Mouse (Mus musculus) thymus, postnatal 25 days (tissue): ENCODE measurements around the gene Aspdh.

Source experiments
- DNase-seq: peaks from one replicate; pipeline ENCODE4 v3.0.0; 2022

Aspdh gene

GRCm38 (mm10) chr7:44472961-44473646 lies 7.9 kb downstream of the Aspdh start:
- no peak for DNase-seq

DNA sequence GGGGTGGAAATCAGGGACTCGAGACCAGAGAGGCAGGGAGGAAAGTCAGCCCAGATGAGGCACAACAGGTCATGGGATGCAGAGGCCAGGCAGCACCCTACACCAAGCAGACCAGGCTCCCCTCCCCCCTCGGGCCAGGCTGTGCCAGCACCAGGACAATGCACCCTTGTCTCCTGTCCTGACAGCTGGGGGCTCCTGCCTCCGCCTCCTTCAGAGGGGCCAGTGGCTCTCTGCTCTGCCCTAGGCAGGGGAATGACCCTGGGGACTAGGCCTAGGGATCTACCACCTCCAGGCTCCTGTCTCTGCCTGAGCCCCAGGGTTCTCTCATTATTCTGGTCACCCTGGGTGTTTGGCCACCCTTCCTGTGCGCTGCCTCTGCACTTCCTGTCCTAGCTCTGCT lies 9.2 kb downstream of the Aspdh start:
- no peak for DNase-seq

- no peak for DNase-seq
These were observed 9.9 kb downstream of the Aspdh start for GRCm38 (mm10) chr7:44475046-44475614.

DNA sequence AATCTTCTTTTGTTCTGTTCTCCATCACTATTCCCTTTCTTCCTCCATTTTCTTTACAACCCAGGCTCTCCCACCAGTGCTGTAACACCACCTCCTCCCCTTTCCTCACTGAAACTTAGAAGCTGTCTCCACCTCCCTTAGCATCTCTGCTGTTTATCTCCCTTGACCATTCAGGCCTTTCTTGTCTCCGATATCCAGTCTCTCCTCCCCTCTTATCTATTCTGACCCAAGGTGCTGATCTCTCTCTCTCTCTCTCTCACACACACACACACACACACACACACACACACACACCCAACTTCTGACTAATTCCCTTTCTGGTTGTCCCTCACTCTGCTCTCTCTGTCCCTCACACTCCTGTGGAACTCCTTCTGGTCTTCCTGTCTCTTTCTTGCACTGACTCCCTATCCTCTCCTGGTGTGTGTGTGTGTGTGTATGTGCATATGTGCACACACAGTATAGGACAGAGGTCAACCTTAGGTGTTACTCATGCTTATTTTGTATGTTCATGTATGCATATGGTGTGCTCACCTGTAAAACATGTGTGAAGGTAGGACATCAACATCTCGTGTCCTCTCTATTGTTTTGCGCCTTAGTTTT lies 17.7 kb downstream of the Aspdh start:
- DNase-seq, result no peak

DNA sequence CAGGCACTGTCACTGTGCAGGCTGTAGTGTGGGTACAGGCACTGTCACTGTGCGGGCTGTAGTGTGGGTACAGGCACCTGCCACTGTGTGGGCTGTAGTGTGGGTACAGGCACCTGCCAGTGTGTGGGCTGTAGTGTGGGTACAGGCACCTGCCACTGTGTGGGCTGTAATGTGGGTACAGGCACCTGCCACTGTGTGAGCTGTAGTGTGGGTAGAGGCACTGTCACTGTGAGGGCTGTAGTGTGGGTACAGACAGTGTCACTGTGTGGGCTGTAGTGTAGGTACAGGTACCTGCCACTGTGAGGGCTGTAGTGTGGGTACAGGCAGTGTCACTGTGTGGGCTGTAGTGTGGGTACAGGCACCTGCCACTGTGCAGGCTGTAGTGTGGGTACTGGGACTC lies 18.9 kb downstream of the Aspdh start:
- DNase-seq, result no peak

DNA sequence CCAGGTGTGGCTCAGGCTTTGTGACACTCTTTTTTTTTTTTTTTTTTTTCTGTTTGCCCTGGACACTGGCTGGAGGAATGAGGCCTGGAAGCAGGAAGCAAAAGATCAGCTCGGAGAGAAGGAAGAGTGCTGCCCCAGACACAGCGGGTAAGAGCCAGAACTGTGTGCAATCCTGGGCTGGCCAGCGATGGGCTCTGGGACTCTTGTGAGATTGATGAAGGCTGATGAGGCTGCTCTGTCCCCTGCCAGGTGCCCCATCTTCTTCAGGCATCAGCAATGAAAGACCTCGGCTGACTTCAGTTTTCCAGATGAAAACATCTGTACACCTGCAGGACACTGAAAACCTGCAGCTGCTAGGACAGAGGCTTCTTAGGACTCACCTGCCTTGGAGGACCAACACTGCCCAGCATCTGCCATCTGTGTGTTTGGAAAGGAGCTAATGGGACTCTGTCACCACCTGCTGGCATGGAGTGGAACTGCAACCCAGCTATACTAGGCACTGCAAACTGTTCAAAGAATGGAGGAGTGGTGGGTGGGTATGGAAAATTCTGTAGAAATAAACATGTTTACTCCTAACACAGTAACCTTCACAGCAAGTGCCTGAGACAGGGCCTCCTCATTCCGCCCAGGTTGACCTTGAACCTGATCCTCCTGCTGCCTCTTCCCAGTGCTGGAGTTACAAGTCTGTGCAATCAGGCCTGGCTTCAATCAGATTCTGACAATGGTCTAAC lies 19.8 kb downstream of the Aspdh start:
- peak; percentile 76 for DNase-seq

DNA sequence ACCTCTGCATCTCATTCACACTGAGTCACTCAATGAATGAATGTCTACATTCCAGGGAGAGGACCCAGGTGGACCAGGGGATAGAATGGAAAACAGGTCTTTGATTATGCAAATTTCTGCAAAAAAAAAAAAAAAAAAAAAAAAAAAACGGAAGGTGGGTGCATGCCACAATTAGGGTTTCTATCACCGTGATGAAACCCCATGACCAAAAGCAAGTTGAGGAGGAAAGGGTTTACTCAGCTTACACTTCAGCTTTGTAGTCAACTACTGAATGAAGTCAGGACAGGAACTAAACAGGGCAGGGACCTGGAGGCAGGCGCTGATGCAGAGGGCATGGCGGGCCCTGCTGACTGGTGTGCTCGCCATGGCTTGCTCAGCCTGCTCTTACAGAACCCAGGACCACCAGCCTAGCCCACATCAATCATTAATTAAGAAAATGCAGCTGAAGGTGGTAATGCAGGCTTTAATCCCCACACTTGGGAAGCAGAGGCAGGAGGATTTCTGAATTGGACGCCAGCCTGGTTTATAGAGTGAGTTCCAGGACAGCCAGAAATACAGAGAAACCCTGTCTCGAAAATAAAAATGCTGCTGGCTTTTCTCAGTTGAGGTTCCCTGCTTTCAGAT lies 20.5 kb downstream of the Aspdh start:
- no peak for DNase-seq

- no peak for DNase-seq
These were observed 21.9 kb downstream of the Aspdh start for GRCm38 (mm10) chr7:44486927-44487575.

DNA sequence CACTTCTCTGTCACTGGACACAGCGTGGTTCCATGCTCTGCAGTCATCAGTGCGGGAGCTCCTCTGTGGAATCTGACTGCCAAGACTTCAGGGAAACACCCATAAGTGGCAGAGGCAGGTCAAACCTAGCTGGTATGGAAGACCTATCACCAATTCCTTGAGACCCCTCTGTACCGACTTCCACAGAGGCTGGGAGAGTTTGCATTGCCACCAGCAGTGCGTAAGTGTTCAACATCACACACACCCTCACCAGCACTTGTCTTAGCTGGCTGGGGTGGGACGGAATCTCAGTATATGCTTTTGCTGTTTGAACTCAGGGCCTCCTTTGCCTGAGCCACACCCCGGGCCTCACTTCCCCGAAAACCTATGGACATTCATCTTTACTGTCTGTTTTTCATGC lies 22.7 kb downstream of the Aspdh start:
- no peak for DNase-seq

DNA sequence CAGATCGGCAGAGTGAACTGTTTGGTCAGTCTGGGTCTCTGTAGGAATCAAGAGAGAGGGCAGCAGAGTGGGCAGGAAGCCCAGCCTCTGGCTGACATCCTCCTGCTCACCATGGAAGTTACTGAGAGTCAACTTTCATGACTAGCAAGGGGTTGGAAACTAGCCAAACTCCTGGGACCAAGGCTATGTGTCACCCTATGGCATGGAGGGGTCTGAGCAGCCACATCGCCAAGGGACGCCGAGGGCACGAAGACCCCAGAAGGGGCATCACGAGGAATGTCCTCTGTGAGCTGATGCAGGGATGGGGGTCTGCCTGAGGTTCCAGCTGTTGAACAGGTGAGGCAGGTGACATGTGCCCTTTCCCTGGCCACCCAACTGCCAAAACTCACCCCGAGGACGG lies 23.4 kb downstream of the Aspdh start:
- no peak for DNase-seq

DNA sequence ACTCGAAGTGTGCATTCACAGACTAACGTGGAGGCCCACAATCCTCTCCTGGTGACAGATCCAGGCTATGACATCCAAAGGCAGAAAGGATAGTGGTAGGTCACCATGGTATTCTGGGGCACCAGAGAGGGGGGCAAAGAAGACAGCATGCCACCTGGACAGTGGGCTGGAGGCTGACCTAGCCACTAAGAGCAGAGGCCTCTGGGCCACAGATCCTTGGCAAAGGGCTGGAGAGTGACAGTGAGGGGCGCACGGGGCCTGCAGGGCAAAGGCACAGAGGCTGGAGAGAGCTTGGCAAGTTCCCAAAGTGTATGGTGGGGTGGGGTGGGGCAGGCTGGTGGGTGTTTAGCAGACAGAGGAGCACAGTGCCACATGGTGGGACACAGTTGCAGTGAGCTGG lies 25.1 kb downstream of the Aspdh start:
- DNase-seq, result no peak

DNA sequence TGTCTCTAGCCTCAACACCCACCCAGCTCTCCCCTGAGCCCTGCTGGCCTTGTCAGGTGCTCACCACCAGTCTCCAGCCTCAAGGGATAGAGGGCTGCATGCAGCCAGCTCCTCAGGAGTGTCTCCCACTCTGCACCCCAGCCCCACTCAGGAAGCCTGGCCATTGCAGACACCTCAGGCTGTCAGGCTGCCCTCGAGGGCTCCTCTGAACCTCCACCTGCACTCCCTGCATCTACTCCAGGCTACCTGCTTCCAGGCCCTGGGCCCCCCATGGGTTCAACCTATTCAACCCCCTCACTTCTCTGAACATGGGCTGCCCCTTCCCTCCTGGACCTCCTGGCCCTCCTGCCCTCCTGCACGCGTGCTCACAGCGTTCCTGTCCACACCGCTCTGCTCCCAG lies 26.2 kb downstream of the Aspdh start:
- no peak for DNase-seq

- no peak for DNase-seq
These were observed 27.1 kb downstream of the Aspdh start for GRCm38 (mm10) chr7:44492166-44492826.

- DNase-seq, result no peak
These were observed 29.5 kb downstream of the Aspdh start for GRCm38 (mm10) chr7:44494681-44495080.

GRCm38 (mm10) chr7:44495086-44495485 lies 29.9 kb downstream of the Aspdh start:
- DNase-seq, result no peak

DNA sequence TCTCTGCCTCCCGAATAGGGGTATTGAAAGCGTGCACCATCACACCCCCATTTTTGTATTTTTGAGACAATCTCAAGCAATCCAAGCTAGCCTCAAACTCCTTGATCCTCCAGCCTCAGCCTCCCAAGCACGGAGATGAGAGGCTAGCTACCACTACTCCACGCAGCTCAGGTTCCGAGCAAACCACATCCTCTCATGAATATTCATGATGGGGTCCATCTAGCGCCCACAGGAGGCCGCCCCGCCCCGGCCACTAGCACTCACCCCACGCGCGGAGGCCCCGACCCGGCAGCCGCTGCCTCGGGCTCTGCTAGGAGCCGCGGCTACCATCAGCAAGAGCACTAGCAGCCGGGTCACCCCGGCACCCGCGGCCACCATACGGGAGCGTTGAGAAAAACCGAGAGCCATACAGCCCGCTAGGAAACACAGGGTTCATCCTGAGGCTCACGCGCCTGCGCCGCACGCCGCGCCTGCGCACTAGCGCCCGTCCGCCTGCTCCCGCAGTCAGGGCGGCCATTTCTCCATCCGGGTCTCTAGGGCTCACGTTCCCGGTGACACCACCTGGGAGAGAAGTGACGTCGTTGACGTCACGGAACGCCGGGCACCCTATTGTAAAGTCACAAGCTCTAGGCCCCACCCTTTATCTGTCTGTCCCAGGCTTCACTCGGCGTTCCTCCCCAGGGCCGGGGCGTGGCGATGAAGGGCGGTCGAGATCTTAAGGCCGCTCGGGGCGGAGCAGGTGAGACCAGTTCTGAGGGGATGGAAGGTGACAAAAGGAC lies 31.0 kb downstream of the Aspdh start, which contains the start of the genes Emc10 and Fam71e1:
Gene Emc10 (minus strand): TSS at position 538 of the 779 bp plus-strand sequence.
Gene Fam71e1 (plus strand): TSS at position 590 of the 779 bp plus-strand sequence.
- peak; percentile 98 for DNase-seq

- no peak for DNase-seq
These were observed 31.5 kb downstream of the Aspdh start for GRCm38 (mm10) chr7:44496771-44497109.

DNA sequence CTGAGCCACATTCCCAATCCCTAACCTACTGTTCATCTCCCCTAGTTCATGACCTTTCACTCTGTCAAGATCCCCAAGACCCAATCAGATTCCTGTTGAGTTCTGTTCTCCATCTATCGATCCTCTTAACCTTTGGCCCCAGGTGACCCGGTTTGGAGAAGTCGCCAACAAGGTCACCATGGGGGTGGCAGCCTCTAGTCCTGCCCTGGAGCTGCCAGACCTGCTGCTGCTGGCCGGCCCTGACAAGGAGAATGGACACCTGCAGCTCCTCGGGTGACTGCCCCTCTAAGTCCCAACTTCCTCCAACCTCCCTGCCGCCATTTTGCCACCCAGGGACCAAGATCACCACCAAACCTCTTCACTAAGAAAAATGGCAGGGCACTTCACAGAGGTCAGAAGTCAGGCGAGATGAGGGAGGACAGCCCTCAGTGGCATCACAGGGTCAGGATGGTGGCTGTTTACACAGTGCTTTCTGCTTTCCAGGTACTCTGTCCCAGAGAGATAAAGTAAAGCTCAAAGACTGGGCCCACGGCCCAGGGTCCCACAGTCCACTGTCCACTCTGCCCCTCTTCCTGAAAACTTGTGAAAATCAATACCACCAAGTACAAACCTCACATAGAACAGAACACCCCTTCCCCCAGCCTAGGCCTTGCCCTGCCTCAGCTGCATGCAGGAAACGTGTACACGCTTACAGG lies 32.3 kb downstream of the Aspdh start:
- no peak for DNase-seq

DNA sequence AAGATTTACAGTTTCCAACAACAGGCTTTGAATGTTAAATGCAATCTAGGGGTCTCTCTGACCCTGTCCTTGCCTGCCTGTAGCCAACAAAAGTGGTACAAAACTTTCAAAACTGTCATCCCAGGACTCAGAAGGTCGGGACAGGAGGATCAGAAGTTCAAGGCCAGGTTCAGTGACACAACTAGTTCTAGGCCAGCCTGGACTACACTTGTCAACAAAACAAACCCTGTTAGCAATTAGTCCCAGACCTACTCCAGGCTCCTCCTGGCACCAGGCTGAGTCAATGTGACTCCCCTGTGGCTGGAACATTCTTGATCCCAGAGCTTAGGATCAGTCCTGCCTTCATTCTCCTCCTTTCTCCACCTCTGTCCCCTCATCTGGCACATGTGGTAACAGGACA lies 33.7 kb downstream of the Aspdh start:
- no peak for DNase-seq

- no peak for DNase-seq
These were observed 34.9 kb downstream of the Aspdh start for GRCm38 (mm10) chr7:44500046-44500445.
